Mouse (Mus musculus) neural tube, embryonic 15.5 days (tissue): ENCODE data around the gene Pcdh9. TPM values are rescaled to one million over a fixed set of nuclear protein-coding genes. Genes with fewer than 3 reads are reported as not detected.

Experiments used
- ATAC-seq: fragments of 200-750 bp; cut with Nextera tagmentation; 2 replicates; pipeline ENCODE4 v1.8.0; 2017; ENCODE audit warnings: mild to moderate bottlenecking, moderate TSS enrichment, moderate library complexity; ENCODE audit not compliant: low FRiP score
- H3K27ac ChIP-seq: fragments of 300-500 bp; sonication (generic); replicated peaks from 2 replicates; pipeline ENCODE4 v1.5.1; 2015; ENCODE audit warnings: mild to moderate bottlenecking, inconsistent platforms
- H3K27me3 ChIP-seq: fragments of 300-500 bp; sonication (generic); replicated peaks from 2 replicates; pipeline ENCODE4 v1.6.1; 2015; ENCODE audit warnings: inconsistent platforms
- H3K36me3 ChIP-seq: fragments of 300-500 bp; sonication (generic); 2 replicates; pipeline ENCODE4 v1.6.1; 2015; ENCODE audit warnings: inconsistent platforms
- H3K4me1 ChIP-seq: fragments of 300-500 bp; sonication (generic); 2 replicates; pipeline ENCODE4 v1.6.1; 2015; ENCODE audit warnings: inconsistent platforms
- H3K4me2 ChIP-seq: fragments of 300-500 bp; sonication (generic); 2 replicates; pipeline ENCODE4 v1.6.1; 2015; ENCODE audit warnings: inconsistent platforms, mild to moderate bottlenecking, moderate library complexity
- H3K4me3 ChIP-seq: fragments of 300-500 bp; sonication (generic); replicated peaks from 2 replicates; pipeline ENCODE4 v1.5.1; 2015; ENCODE audit warnings: mild to moderate bottlenecking, inconsistent platforms
- H3K9ac ChIP-seq: fragments of 300-500 bp; sonication (generic); replicated peaks from 2 replicates; pipeline ENCODE4 v1.6.1; 2015; ENCODE audit warnings: mild to moderate bottlenecking, inconsistent platforms
- H3K9me3 ChIP-seq: fragments of 300-500 bp; sonication (generic); replicated peaks from 2 replicates; pipeline ENCODE4 v1.6.1; 2016; ENCODE audit warnings: inconsistent platforms
- WGBS: fragments of 180-500 bp; shearing (Covaris S2); methylation state at CpG from one replicate; pipeline ENCODE4 v1.1.7; 2015; ENCODE audit warnings: mixed read lengths; 5-methylcytosine and 5-hydroxymethylcytosine counted together
- polyA plus RNA-seq: library from polyadenylated mRNA; unstranded; fragments of >200 nt; fragmentation: Nextera tagmentation; extraction: Ambion mirVana; gene quantifications from 2 replicates; pipeline ENCODE4 v1.2.1, GENCODE M21; 2015

Pcdh9 gene
- polyA plus RNA-seq, 1 experiment from 2014 or later: 192 TPM

DNA sequence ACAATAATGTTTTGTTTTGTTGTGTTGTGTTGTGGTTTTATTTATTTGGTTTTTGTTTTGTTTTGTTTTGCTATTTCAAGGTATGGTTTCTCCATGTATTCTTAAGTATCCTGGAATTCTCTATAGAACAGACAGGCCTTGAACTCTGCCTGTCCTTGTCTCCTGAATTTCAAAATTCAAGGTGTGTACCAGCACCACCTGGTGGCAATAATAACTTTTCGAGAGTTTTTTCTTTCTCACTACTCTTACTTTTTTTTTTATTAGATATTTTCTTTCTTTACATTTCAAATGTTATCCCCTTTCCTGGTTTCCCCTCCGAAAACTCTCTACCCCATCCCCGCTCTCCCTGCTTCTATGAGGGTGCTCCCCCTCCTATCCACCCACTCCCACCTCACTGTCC lies 536.3 kb downstream of the Pcdh9 start:
- 91% methylated on average over 3 of the region's 3 CpGs for WGBS
- Histone ChIP-seq H3K9me3 (no peaks in the 10 kb centered on the region), H3K4me1 (no peaks in the 10 kb centered on the region), H3K4me2 (no peak overlapping the region), H3K27me3 (no peaks in the 10 kb centered on the region), H3K36me3 (no peaks in the 10 kb centered on the region), H3K4me3 (no peak overlapping the region), H3K27ac (no peak overlapping the region), H3K9ac (no peak overlapping the region)
- no peak for ATAC-seq

DNA sequence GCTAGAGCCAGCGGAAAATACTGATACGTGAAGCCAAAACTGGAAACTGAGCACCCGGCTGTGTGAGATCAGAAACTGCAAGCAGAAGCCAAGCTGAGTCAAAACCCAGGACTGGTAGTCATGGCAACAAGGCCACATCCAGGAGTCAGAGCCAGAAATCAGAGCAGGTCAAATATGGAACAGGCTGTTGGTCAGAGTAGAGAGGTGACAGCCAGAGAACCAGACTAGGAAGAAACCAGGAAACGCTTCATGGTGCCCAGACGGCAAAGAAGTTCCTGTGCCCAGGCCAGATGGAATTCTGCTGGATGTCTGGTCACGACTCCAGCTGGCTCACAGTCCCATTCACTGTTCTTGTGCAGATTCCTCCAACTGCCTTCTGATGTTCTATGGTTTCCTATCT lies 539.6 kb downstream of the Pcdh9 start:
- no peak overlapping the region for H3K4me2 ChIP-seq
- no peaks in the 10 kb centered on the region for H3K27me3 ChIP-seq
- 62% methylated on average over 6 of the region's 6 CpGs for WGBS
- H3K36me3 ChIP-seq: no peaks in the 10 kb centered on the region
- H3K27ac ChIP-seq: no peak overlapping the region
- no peaks in the 10 kb centered on the region for H3K4me1 ChIP-seq
- H3K4me3 ChIP-seq: no peak overlapping the region
- H3K9ac ChIP-seq: no peak overlapping the region
- H3K9me3 ChIP-seq: no peaks in the 10 kb centered on the region
- ATAC-seq: no peak

DNA sequence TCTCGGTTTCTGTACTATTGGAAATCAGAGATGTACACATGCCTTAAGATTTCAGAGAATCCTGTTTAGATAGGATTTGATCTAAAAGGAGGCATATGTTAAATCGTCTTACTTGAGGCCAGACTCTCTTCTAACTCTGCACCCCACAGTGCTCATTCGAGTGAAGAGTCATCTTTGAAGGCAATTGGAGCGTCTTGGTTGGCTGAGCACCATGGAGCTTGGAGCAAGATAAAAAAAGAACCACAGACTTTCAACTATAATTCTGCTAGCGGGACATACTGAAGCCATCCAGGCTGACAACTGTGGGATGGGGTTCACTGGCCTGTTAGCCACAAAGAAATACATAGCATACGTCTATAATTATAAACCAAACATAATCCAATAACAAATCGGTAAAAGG lies 541.3 kb downstream of the Pcdh9 start:
- Histone ChIP-seq H3K4me1 (no peaks in the 10 kb centered on the region), H3K36me3 (no peaks in the 10 kb centered on the region), H3K9me3 (no peaks in the 10 kb centered on the region), H3K4me2 (no peak overlapping the region), H3K27ac (no peak overlapping the region), H3K4me3 (no peak overlapping the region), H3K27me3 (no peaks in the 10 kb centered on the region), H3K9ac (no peak overlapping the region)
- ATAC-seq: no peak
- 57% methylated on average over 7 of the region's 7 CpGs for WGBS

DNA sequence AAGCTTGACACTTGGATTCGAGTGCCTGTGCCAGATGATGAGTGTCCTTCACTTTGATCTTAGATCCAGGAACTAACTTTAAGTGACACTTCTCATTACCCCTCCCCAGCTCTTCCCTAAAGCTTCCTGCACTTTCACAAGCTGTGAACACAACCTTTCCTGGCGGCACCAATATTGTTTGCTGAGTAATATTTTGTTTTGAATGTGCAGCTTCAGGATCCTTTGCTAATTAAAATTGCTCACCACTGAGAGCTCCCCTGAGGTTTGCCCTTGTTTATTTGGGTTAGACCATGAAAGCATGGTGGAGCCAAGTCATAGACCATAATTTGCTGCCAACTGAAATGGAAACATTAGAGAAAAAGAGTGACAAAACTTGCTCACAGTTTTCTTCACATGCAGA lies 543.4 kb downstream of the Pcdh9 start:
- ATAC-seq: no peak
- H3K27ac ChIP-seq: no peak overlapping the region
- no peak overlapping the region for H3K9ac ChIP-seq
- H3K4me3 ChIP-seq: no peak overlapping the region
- H3K9me3 ChIP-seq: no peaks in the 10 kb centered on the region
- no peaks in the 10 kb centered on the region for H3K36me3 ChIP-seq
- no peak overlapping the region for H3K4me2 ChIP-seq
- no peaks in the 10 kb centered on the region for H3K4me1 ChIP-seq
- WGBS: 66% methylated on average over 2 of the region's 2 CpGs
- H3K27me3 ChIP-seq: no peaks in the 10 kb centered on the region

DNA sequence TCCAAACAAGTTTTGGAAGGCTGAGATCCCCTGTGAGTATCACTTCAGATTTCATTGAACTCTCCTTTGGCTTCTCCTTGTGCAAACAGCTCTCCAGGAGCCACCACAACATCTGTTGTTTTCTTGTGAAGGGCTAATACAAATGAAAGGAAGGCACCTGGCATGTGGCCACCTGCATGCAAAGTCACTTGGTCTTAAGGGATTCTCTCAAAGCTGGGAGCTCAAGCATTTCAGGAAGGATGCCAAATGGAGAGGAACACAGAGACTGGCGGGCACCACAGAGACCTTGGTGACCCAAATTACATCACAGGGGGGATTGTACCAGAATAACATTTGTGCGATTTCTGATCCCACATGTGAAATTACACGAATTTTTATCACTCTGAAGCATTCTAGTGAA lies 547.7 kb downstream of the Pcdh9 start:
- no peak overlapping the region for H3K9ac ChIP-seq
- no peaks in the 10 kb centered on the region for H3K9me3 ChIP-seq
- 64% methylated on average over 3 of the region's 3 CpGs for WGBS
- H3K27me3 ChIP-seq: no peaks in the 10 kb centered on the region
- ATAC-seq: no peak
- no peaks in the 10 kb centered on the region for H3K4me1 ChIP-seq
- H3K27ac ChIP-seq: no peak overlapping the region
- no peak overlapping the region for H3K4me2 ChIP-seq
- no peak overlapping the region for H3K4me3 ChIP-seq
- H3K36me3 ChIP-seq: no peaks in the 10 kb centered on the region

DNA sequence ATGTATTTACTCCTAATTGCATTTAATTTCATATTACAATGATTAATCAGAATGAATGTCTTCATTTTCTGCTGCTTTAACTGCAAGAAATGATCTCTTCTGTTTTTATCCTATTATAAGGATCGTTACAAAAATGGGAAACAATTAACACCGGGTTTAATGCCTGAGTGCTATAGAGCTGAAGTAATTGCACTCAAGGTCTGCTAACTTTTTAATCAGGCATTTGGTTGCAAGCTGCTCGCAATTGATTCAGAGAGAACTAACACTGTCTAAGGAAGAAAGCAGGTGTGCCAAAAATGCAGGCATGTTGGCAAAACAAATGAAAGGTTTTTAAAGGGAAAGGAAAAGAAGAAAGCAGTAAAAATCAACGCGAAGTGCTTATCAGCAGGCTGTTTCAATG lies 549.1 kb downstream of the Pcdh9 start:
- Histone ChIP-seq H3K9ac (no peak overlapping the region), H3K27me3 (no peaks in the 10 kb centered on the region), H3K9me3 (no peaks in the 10 kb centered on the region), H3K4me1 (no peaks in the 10 kb centered on the region), H3K4me3 (no peak overlapping the region), H3K36me3 (no peaks in the 10 kb centered on the region), H3K27ac (no peak overlapping the region), H3K4me2 (no peak overlapping the region)
- ATAC-seq: no peak
- 35% methylated on average over 5 of the region's 5 CpGs for WGBS

DNA sequence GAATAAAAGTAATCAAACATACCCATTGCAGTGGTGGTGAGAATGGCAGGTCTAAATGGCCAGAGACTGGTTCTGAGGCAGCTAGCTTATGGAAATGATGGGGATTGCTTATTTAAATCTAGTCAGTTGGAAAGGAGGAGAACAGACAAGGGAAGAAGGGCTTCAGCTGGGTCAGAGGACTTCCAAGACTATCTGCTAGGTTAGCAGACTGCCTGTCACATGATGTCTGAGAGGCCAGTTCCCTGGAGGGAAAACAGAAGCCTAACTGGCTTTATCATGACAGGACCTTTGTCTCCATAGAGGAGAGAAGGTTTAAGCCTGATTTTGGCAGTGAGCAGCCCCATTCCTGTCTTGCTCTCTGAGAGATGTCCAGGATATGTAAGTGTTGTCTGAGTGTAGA lies 561.2 kb downstream of the Pcdh9 start:
- H3K9ac ChIP-seq: no peak overlapping the region
- no peak overlapping the region for H3K4me2 ChIP-seq
- no peaks in the 10 kb centered on the region for H3K9me3 ChIP-seq
- no peaks in the 10 kb centered on the region for H3K36me3 ChIP-seq
- H3K4me1 ChIP-seq: no peaks in the 10 kb centered on the region
- no peak for ATAC-seq
- no peak overlapping the region for H3K27ac ChIP-seq
- H3K4me3 ChIP-seq: no peak overlapping the region
- H3K27me3 ChIP-seq: no peaks in the 10 kb centered on the region

DNA sequence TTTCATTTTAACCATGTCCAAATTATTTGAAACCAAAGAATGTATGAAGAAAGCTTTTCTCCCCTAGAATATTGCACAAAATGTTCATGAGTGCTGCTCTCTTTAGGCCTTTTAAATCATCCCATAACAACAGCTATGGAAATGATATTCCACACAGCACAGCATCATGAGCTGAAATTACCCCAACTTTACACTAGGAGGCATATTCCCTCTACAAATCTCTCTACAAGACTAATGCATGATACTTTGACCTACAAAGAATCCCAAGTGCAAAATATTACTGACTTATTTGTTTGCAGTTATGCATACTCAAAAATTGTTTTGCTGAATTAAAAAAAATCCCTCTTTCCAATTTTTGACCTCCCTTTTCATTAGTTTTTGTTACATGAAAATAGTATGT lies 573.1 kb downstream of the Pcdh9 start:
- Histone ChIP-seq H3K4me2 (no peak overlapping the region), H3K4me3 (no peak overlapping the region), H3K4me1 (no peaks in the 10 kb centered on the region), H3K9ac (no peak overlapping the region), H3K9me3 (no peaks in the 10 kb centered on the region), H3K27ac (no peak overlapping the region), H3K27me3 (no peaks in the 10 kb centered on the region), H3K36me3 (no peaks in the 10 kb centered on the region)
- ATAC-seq: no peak

DNA sequence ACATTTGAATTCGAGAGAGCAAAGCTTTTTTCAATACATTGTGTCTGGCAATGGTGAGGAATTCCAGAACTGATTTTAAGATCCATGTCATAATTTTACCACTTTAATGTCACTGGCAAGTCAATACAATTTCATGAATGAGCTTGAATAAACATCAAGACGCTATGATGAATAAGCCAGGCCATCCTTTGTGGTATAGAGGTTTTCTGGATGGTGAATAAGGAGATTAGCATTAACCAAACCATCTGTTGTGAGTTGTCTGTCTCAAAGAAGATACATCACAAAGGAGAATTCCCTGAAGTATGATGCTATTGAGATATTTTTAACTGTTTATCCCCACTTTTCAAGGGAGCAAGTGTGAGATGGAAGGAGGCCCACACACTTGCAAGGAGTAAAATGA lies 602.1 kb downstream of the Pcdh9 start:
- H3K4me3 ChIP-seq: no peak overlapping the region
- H3K4me2 ChIP-seq: no peak overlapping the region
- no peaks in the 10 kb centered on the region for H3K4me1 ChIP-seq
- no peak for ATAC-seq
- H3K27ac ChIP-seq: no peak overlapping the region
- no peaks in the 10 kb centered on the region for H3K9me3 ChIP-seq
- H3K27me3 ChIP-seq: no peaks in the 10 kb centered on the region
- WGBS: 67% methylated on average over 2 of the region's 2 CpGs
- no peaks in the 10 kb centered on the region for H3K36me3 ChIP-seq
- no peak overlapping the region for H3K9ac ChIP-seq

DNA sequence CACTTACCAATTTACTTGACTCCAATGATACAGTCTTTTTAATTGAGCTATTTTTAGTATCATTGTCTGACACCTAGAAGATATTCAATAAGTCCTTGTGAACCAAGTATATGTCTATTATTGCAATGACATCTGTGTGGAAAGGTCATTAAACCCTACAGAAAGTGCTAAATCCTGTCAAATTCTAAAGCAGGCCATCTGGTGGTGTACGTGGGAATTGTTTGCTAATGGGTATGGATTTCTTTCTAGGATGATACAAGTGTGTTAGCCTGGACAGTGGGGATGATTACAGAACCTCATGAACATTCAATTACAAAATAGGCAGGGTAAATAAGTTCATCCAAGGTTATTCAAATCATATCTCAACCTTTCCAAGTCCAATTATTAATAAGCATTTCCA lies 602.8 kb downstream of the Pcdh9 start:
- H3K9ac ChIP-seq: no peak overlapping the region
- H3K4me3 ChIP-seq: no peak overlapping the region
- 35% methylated on average over 1 of the region's 1 CpGs for WGBS
- no peaks in the 10 kb centered on the region for H3K4me1 ChIP-seq
- H3K27me3 ChIP-seq: no peaks in the 10 kb centered on the region
- no peaks in the 10 kb centered on the region for H3K36me3 ChIP-seq
- ATAC-seq: no peak
- no peak overlapping the region for H3K4me2 ChIP-seq
- H3K9me3 ChIP-seq: no peaks in the 10 kb centered on the region
- H3K27ac ChIP-seq: no peak overlapping the region

DNA sequence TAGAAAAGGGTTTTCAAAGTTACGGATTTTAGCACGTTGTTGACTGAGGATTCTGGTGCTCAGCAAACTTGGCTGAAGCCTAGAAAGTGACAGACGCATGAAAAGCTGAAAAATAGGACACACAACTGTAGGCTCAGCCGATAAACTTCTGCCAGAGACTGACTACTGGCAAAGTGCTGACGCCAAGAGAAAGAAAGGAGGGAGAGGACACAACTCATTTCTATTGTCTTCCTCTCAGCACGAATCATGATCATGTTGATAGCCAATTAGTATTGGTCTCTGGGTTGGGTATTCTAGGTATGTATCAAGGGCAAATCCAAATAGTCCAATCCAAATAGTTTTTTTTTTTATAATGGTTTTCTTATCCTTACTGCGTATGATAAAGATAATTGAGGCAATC lies 605.3 kb downstream of the Pcdh9 start:
- no peaks in the 10 kb centered on the region for H3K4me1 ChIP-seq
- no peak for ATAC-seq
- WGBS: 77% methylated on average over 7 of the region's 7 CpGs

DNA sequence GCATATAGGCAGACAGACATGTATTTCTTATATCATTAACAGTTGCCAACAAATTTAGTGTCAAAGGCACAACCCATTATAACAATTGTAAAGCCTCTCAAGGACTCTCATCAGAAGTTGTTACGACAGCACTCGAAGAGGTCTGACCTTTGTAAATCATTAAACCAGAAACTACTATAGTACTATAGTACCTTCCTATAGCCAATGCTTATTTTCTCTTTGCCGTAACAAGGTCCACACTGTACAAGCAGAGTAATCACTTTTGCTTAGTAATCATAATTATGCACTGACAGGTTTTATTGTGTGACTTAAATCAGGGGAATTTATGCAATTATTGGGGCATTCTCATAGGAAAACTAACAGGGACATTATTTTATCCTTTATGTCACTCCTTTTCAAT lies 606.5 kb downstream of the Pcdh9 start:
- no peak for ATAC-seq
- Histone ChIP-seq H3K4me2 (no peak overlapping the region), H3K27ac (no peak overlapping the region), H3K36me3 (no peaks in the 10 kb centered on the region), H3K27me3 (no peaks in the 10 kb centered on the region), H3K4me1 (no peaks in the 10 kb centered on the region), H3K9me3 (no peaks in the 10 kb centered on the region), H3K4me3 (no peak overlapping the region), H3K9ac (no peak overlapping the region)
- 78% methylated on average over 3 of the region's 3 CpGs for WGBS

More for the DNA sequence above, 605.3 kb downstream of the Pcdh9 start:
- Histone ChIP-seq H3K36me3 (no peaks in the 10 kb centered on the region), H3K9ac (no peak overlapping the region), H3K27me3 (no peaks in the 10 kb centered on the region), H3K4me2 (no peak overlapping the region), H3K27ac (no peak overlapping the region), H3K4me3 (no peak overlapping the region), H3K9me3 (no peaks in the 10 kb centered on the region)

DNA sequence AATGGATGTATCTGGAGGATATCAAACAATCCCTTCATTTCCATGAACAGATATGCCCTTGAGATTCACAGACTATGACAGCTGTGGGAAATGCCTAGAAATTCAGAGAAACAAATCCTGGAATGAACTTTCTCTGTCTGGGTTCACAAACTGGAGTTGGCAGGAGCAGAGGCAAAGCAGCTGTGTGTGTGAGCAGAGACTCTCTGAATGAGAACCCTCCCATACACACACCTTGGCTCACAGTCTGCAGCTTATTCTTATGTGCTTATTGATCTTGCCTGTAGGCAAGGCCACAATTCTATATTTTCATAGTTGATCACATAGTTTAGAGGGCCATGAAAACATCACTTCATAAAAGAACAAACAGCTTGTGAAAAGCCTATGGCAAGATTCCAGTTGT lies 614.8 kb downstream of the Pcdh9 start:
- Histone ChIP-seq H3K27ac (no peak overlapping the region), H3K27me3 (no peaks in the 10 kb centered on the region), H3K4me2 (no peak overlapping the region), H3K9me3 (no peaks in the 10 kb centered on the region), H3K9ac (no peak overlapping the region), H3K36me3 (no peaks in the 10 kb centered on the region), H3K4me3 (no peak overlapping the region), H3K4me1 (no peaks in the 10 kb centered on the region)
- no peak for ATAC-seq
